30 mouse cellular contexts compared by ENCODE assay signal in the genomic region with DNA sequence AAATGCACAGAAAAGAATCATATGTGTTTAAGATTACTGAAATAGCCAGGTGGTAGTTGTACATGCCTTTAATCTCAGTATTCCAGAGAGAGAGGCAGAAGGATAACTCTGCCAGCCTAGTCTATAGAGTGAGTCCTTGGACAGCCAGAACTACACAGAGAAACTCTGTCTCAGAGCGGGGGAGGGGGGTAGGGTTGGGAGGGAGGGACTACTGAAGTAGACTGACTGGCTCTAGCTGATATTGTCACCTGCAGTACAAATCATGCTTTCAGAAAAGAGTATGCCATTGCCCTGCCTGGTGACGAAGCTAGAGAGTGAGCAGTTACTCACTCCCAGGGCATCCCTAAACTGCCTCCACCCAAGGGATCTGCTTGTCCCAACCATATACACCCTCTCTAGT.
DNase-seq lines count a peak whose midpoint lies in the region; ATAC-seq and TF ChIP-seq lines count a peak whose summit lies in the region.
"Had no signal": no experiment of that assay in that cellular context is flagged by ENCODE, and none has a peak within 500 bp of the region (broad histone marks: within the 10 kb centered on the region; RNA-seq: fewer than 3 reads in every experiment).

No protein-coding gene starts in this region.

- H3K9me3 ChIP-seq in heart, embryonic 14.5 days (ENCODE audit: control insufficient read depth, low read length): no peaks in the 10 kb centered on the region
- no peaks in the 10 kb centered on the region for H3K9me3 ChIP-seq in midbrain, embryonic 11.5 days (ENCODE audit: control insufficient read depth, low read length)
- no peaks in the 10 kb centered on the region for H3K9me3 ChIP-seq in midbrain, embryonic 14.5 days (ENCODE audit: control insufficient read depth, low read length)
- no peaks in the 10 kb centered on the region for H3K9me3 ChIP-seq in liver, embryonic 14.5 days (ENCODE audit: control insufficient read depth, low read length)
- H3K9me3 ChIP-seq in stomach, postnatal 0 days (ENCODE audit: control insufficient read depth, low read length): no peaks in the 10 kb centered on the region
- H3K9me3 ChIP-seq: forebrain, embryonic 13.5 days; hindbrain, embryonic 13.5 days; limb, embryonic 10.5 days; limb, embryonic 15.5 days; lung, embryonic 15.5 days; megakaryocyte, embryonic 14.5 days; midbrain, embryonic 13.5 days had no signal

- H3K9ac ChIP-seq in heart, embryonic 14.5 days (ENCODE audit: low read length): no peak overlapping the region
- no peak overlapping the region for H3K9ac ChIP-seq in heart, adult 2 months (ENCODE audit: low read depth, low read length)
- H3K9ac ChIP-seq in midbrain, embryonic 11.5 days (ENCODE audit: low read length): no peak overlapping the region
- no peak overlapping the region for H3K9ac ChIP-seq in midbrain, embryonic 14.5 days (replicated peaks; ENCODE audit: low read length)
- H3K9ac ChIP-seq in liver, embryonic 14.5 days (replicated peaks): no peak overlapping the region
- H3K9ac ChIP-seq in stomach, postnatal 0 days (ENCODE audit: low read length): no peak overlapping the region
- H3K9ac ChIP-seq: forebrain, embryonic 13.5 days; hindbrain, embryonic 13.5 days; limb, embryonic 15.5 days; lung, embryonic 15.5 days; midbrain, embryonic 13.5 days had no signal

- peak overlapping the region; percentile 13; the same call in 1 of the 2 replicates for H3K4me2 ChIP-seq in heart, embryonic 14.5 days (ENCODE audit: low read length)
- H3K4me2 ChIP-seq in midbrain, embryonic 11.5 days: no peak overlapping the region
- no peak overlapping the region for H3K4me2 ChIP-seq in midbrain, embryonic 14.5 days (ENCODE audit: low read length)
- no peak overlapping the region for H3K4me2 ChIP-seq in liver, embryonic 14.5 days (ENCODE audit: low read depth)
- no peak overlapping the region for H3K4me2 ChIP-seq in stomach, postnatal 0 days (replicated peaks; ENCODE audit: low read depth)
- H3K4me2 ChIP-seq: forebrain, embryonic 13.5 days; hindbrain, embryonic 13.5 days; limb, embryonic 15.5 days; lung, embryonic 15.5 days; midbrain, embryonic 13.5 days had no signal

- peak overlapping the region; percentile 73 to 83 for H3K27ac ChIP-seq in heart, embryonic 14.5 days (replicated peaks in 1 of 2; ENCODE audit: control insufficient read depth in 1 of 2, insufficient read depth in 1 of 2, low read depth in 2 of 2, low read length in 2 of 2)
- H3K27ac ChIP-seq in heart, adult 2 months: no peak overlapping the region
- H3K27ac ChIP-seq in midbrain, embryonic 11.5 days (ENCODE audit: low read depth, low read length): no peak overlapping the region
- no peak overlapping the region for H3K27ac ChIP-seq in midbrain, embryonic 14.5 days (replicated peaks; ENCODE audit: low read depth, low read length)
- H3K27ac ChIP-seq in liver, embryonic 14.5 days: no peak overlapping the region
- no peak overlapping the region for H3K27ac ChIP-seq in stomach, postnatal 0 days (replicated peaks)
- H3K27ac ChIP-seq: forebrain, embryonic 13.5 days; hindbrain, embryonic 13.5 days; kidney, postnatal 0 days; limb, embryonic 10.5 days; limb, embryonic 15.5 days; lung, embryonic 15.5 days; midbrain, embryonic 13.5 days had no signal

- WGBS in heart, embryonic 14.5 days: 46% methylated on average over 2 of the region's 2 CpGs
- 92% methylated on average over 2 of the region's 2 CpGs for WGBS in heart, adult 2 months
- 96% methylated on average over 2 of the region's 2 CpGs for WGBS in midbrain, embryonic 11.5 days
- WGBS in midbrain, embryonic 14.5 days: 89% methylated on average over 2 of the region's 2 CpGs
- 36% methylated on average over 2 of the region's 2 CpGs for WGBS in liver, embryonic 14.5 days (ENCODE audit: insufficient replicate concordance)
- WGBS in stomach, postnatal 0 days: 86% methylated on average over 2 of the region's 2 CpGs

- DNase-seq in heart, adult 2 months: no peak
- DNase-seq in midbrain, embryonic 11.5 days (ENCODE audit: low spot score, missing footprints): peak; percentile 51
- DNase-seq in midbrain, embryonic 14.5 days: no peak
- peak in 1 of 3 experiments; percentile 25 for DNase-seq in liver, embryonic 14.5 days (ENCODE audit: low read depth in 3 of 3, low spot score in 3 of 3)
- DNase-seq in stomach, postnatal 0 days (ENCODE audit: low spot score): no peak
- no peak for DNase-seq in cerebellum, postnatal 10 days
- DNase-seq in layer of hippocampus, postnatal 36 days: no peak
- DNase-seq: adrenal gland, adult 8-10 months; B cell, adult 2 months; cerebellum, adult 8-10 months; cerebellum, postnatal 36 days; gastrocnemius, postnatal 25 days; heart, postnatal 10 days; kidney, adult 8-10 months; kidney, postnatal 4 days; lung, postnatal 36 days; retina, postnatal 1 day; right cerebral cortex, postnatal 14 days; thymus, postnatal 14 days had no signal

- TF ChIP-seq EP300 in heart, adult 2 months (IDR thresholded peaks at IDR 0.05; ENCODE audit: insufficient read depth, low read depth, low read length): no peak
- no peak for TF ChIP-seq EP300 in liver, embryonic 14.5 days (IDR thresholded peaks at IDR 0.05; ENCODE audit: low read depth)
- TF ChIP-seq EP300 in stomach, postnatal 0 days (optimal IDR thresholded peaks at IDR 0.05): no peak

- intact Hi-C loops in heart, adult 2 months (cut with DNase I): no loop called here

- no peak overlapping the region for H3K4me3 ChIP-seq in heart, embryonic 14.5 days (ENCODE audit: control insufficient read depth in 1 of 2, insufficient read depth in 1 of 2, low read depth in 1 of 2, low read length in 2 of 2)
- H3K4me3 ChIP-seq in heart, adult 2 months: no peak overlapping the region
- no peak overlapping the region for H3K4me3 ChIP-seq in midbrain, embryonic 11.5 days (ENCODE audit: low read depth, low read length)
- no peak overlapping the region for H3K4me3 ChIP-seq in midbrain, embryonic 14.5 days (replicated peaks; ENCODE audit: low read depth, low read length)
- H3K4me3 ChIP-seq in liver, embryonic 14.5 days (ENCODE audit: insufficient read depth in 1 of 2, low read depth in 2 of 2, low read length in 2 of 2): no peak overlapping the region
- H3K4me3 ChIP-seq in stomach, postnatal 0 days (ENCODE audit: low read depth, low read length): no peak overlapping the region
- H3K4me3 ChIP-seq: forebrain, embryonic 13.5 days; hindbrain, embryonic 13.5 days; limb, embryonic 10.5 days; limb, embryonic 15.5 days; lung, embryonic 15.5 days; megakaryocyte, embryonic 14.5 days; midbrain, embryonic 13.5 days had no signal

- TF ChIP-seq CTCF in heart, adult 2 months (IDR thresholded peaks at IDR 0.05): no peak
- no peak for TF ChIP-seq CTCF in liver, embryonic 14.5 days (IDR thresholded peaks at IDR 0.05; ENCODE audit: low read depth)
- no peak for TF ChIP-seq CTCF in stomach, postnatal 0 days (IDR thresholded peaks at IDR 0.05; ENCODE audit: low read depth)

- H3K27me3 ChIP-seq in heart, embryonic 14.5 days (ENCODE audit: control insufficient read depth, insufficient read depth, low read length): no peaks in the 10 kb centered on the region
- H3K27me3 ChIP-seq in heart, adult 2 months (ENCODE audit: control insufficient read depth, insufficient read depth, low read length): no peaks in the 10 kb centered on the region
- no peaks in the 10 kb centered on the region for H3K27me3 ChIP-seq in midbrain, embryonic 11.5 days (ENCODE audit: control insufficient read depth, insufficient read depth, low read length)
- no peaks in the 10 kb centered on the region for H3K27me3 ChIP-seq in midbrain, embryonic 14.5 days (ENCODE audit: control insufficient read depth, insufficient read depth, low read length)
- H3K27me3 ChIP-seq in liver, embryonic 14.5 days (ENCODE audit: control insufficient read depth, insufficient read depth, low read length): no peaks in the 10 kb centered on the region
- no peaks in the 10 kb centered on the region for H3K27me3 ChIP-seq in stomach, postnatal 0 days (ENCODE audit: control insufficient read depth, insufficient read depth, low read length)
- H3K27me3 ChIP-seq: forebrain, embryonic 13.5 days; hindbrain, embryonic 13.5 days; limb, embryonic 15.5 days; lung, embryonic 15.5 days; megakaryocyte, embryonic 14.5 days; midbrain, embryonic 13.5 days had no signal

- 0 out of 2 replicates have a peak, but pooled peaks have one; percentile 44 for ATAC-seq in heart, embryonic 14.5 days (ENCODE audit: insufficient number of reproducible peaks, insufficient read depth, low FRiP score, low read depth)
- no peak for ATAC-seq in midbrain, embryonic 11.5 days (ENCODE audit: low FRiP score)
- no peak for ATAC-seq in midbrain, embryonic 14.5 days (ENCODE audit: low FRiP score, low TSS enrichment)
- peak; percentile 32; the same call in 1 of the 2 replicates for ATAC-seq in liver, embryonic 14.5 days (ENCODE audit: insufficient read depth)
- ATAC-seq in stomach, postnatal 0 days (ENCODE audit: low FRiP score, low TSS enrichment): 0 out of 2 replicates have a peak, but pooled peaks have one; percentile 18
- ATAC-seq: activated CD4-positive, CD25-positive, alpha-beta regulatory T cell, adult 4 months; forebrain, embryonic 13.5 days; intestine, embryonic 16.5 days; midbrain, embryonic 13.5 days had no signal

- peaks cover 12 to 30% of the 10 kb centered on the region in 2 experiments for H3K4me1 ChIP-seq in heart, embryonic 14.5 days (ENCODE audit: control insufficient read depth in 2 of 2, insufficient read depth in 2 of 2, low read length in 2 of 2)
- no peaks in the 10 kb centered on the region; the same call in 1 of the 2 replicates for H3K4me1 ChIP-seq in heart, adult 2 months (ENCODE audit: control insufficient read depth, insufficient read depth, low read length)
- H3K4me1 ChIP-seq in midbrain, embryonic 11.5 days (ENCODE audit: control insufficient read depth, insufficient read depth, low read length): no peaks in the 10 kb centered on the region
- no peaks in the 10 kb centered on the region for H3K4me1 ChIP-seq in midbrain, embryonic 14.5 days (ENCODE audit: control insufficient read depth, insufficient read depth, low read length)
- peaks cover 17 to 30% of the 10 kb centered on the region in 2 experiments for H3K4me1 ChIP-seq in liver, embryonic 14.5 days (replicated peaks; ENCODE audit: control insufficient read depth in 2 of 2, insufficient read depth in 2 of 2, low read length in 1 of 2)
- no peaks in the 10 kb centered on the region for H3K4me1 ChIP-seq in stomach, postnatal 0 days (replicated peaks; ENCODE audit: control insufficient read depth, insufficient read depth)
- H3K4me1 ChIP-seq: forebrain, embryonic 13.5 days; limb, embryonic 10.5 days; lung, embryonic 15.5 days; megakaryocyte, embryonic 14.5 days had no signal

- no peaks in the 10 kb centered on the region for H3K36me3 ChIP-seq in heart, embryonic 14.5 days (ENCODE audit: control insufficient read depth, insufficient read depth, low read length)
- no peaks in the 10 kb centered on the region for H3K36me3 ChIP-seq in heart, adult 2 months (ENCODE audit: control insufficient read depth, insufficient read depth, low read length)
- H3K36me3 ChIP-seq in midbrain, embryonic 11.5 days (ENCODE audit: control insufficient read depth, insufficient read depth, low read length): no peaks in the 10 kb centered on the region
- no peaks in the 10 kb centered on the region for H3K36me3 ChIP-seq in midbrain, embryonic 14.5 days (ENCODE audit: control insufficient read depth, insufficient read depth, low read length)
- H3K36me3 ChIP-seq in liver, embryonic 14.5 days (replicated peaks; ENCODE audit: control insufficient read depth, insufficient read depth, low read depth): no peaks in the 10 kb centered on the region
- H3K36me3 ChIP-seq in stomach, postnatal 0 days (ENCODE audit: control insufficient read depth, insufficient read depth, low read length): no peaks in the 10 kb centered on the region
- H3K36me3 ChIP-seq: hindbrain, embryonic 13.5 days; limb, embryonic 10.5 days; limb, embryonic 15.5 days; lung, embryonic 15.5 days; midbrain, embryonic 13.5 days had no signal

- no peak for TF ChIP-seq POLR2A in heart, adult 2 months (IDR thresholded peaks at IDR 0.05; ENCODE audit: insufficient read depth, low read depth, low read length)

- no peaks in the 10 kb centered on the region for H3K79me2 ChIP-seq in heart, adult 2 months (replicated peaks; ENCODE audit: control insufficient read depth, insufficient read depth, low read length)

Comparison
In these comparisons a context has a peak if more than half of its experiments do, and no peak if none do; other contexts are left out.
1. H3K27ac ChIP-seq: peak in heart, embryonic 14.5 days (2 of 2); none in heart, adult 2 months (single experiment), midbrain, embryonic 11.5 days (single experiment), midbrain, embryonic 14.5 days (single experiment), liver, embryonic 14.5 days (single experiment) and stomach, postnatal 0 days (single experiment).
2. ATAC-seq: peak in heart, embryonic 14.5 days (single experiment), liver, embryonic 14.5 days (single experiment) and stomach, postnatal 0 days (single experiment); none in midbrain, embryonic 11.5 days (single experiment) and midbrain, embryonic 14.5 days (single experiment).